Mouse (Mus musculus): ENCODE results near the gene Zscan18. TPM values are rescaled to one million over a fixed set of nuclear protein-coding genes. Genes with fewer than 3 reads are reported as not detected.
A peak's percentile ranks its signal among the peaks of the same experiment; 100 is the strongest.

Zscan18 gene
- polyA plus RNA-seq (2015; fragmentation: Nextera tagmentation; extraction: Ambion mirVana): 4.4 and 5.9 TPM in 2 replicates

- H3K4me3 ChIP-seq (ENCODE audit: low read length): peak within 1 kb of the TSS; percentile 70
- 0 out of 2 replicates have a peak, but pooled peaks cover 3% of the 10 kb centered on the region for H3K9me3 ChIP-seq (replicated peaks; ENCODE audit: control insufficient read depth, low read length)
- peaks cover 22% of the 10 kb centered on the region for H3K36me3 ChIP-seq (ENCODE audit: control insufficient read depth, insufficient read depth)
- ATAC-seq (replicated peaks; ENCODE audit: extremely low read depth, insufficient read depth, low FRiP score): peak; percentile 92
- 5% methylated on average over 31 of the region's 31 CpGs for WGBS
- H3K27ac ChIP-seq (ENCODE audit: low read length): peak within 1 kb of the TSS; percentile 61
- peak within 1 kb of the TSS; percentile 98 for H3K4me2 ChIP-seq (ENCODE audit: low read depth, low read length)
- no peaks in the 10 kb centered on the region for H3K27me3 ChIP-seq (ENCODE audit: control insufficient read depth, insufficient read depth, low read length)
- peak within 1 kb of the TSS; percentile 83 for H3K9ac ChIP-seq (ENCODE audit: low read length)
- H3K4me1 ChIP-seq (ENCODE audit: control insufficient read depth, insufficient read depth, low read length): peaks cover 10% of the 10 kb centered on the region; the same call in 1 of the 2 replicates
These were observed at the start of gene Zscan18 for GRCm38 (mm10) chr7:12802866-12803726. Gene Zscan18, minus strand, starts transcription at chr7:12803635.

- Histone ChIP-seq H3K4me1 (ENCODE audit: control insufficient read depth, insufficient read depth, low read length) (peaks cover 3% of the 10 kb centered on the region; the same call in 1 of the 2 replicates), H3K9ac (ENCODE audit: low read length) (no peak overlapping the region), H3K27ac (ENCODE audit: low read length) (no peak overlapping the region), H3K9me3 (replicated peaks; ENCODE audit: control insufficient read depth, low read length) (peaks cover 41% of the 10 kb centered on the region), H3K27me3 (ENCODE audit: control insufficient read depth, insufficient read depth, low read length) (no peaks in the 10 kb centered on the region), H3K4me3 (ENCODE audit: low read length) (peak overlapping the region; percentile 87), H3K36me3 (ENCODE audit: control insufficient read depth, insufficient read depth) (peaks cover 44% of the 10 kb centered on the region), H3K4me2 (ENCODE audit: low read depth, low read length) (peak overlapping the region; percentile 59)
- WGBS: 86% methylated on average over 4 of the region's 4 CpGs
- ATAC-seq (replicated peaks; ENCODE audit: extremely low read depth, insufficient read depth, low FRiP score): no peak
These were observed 32.3 kb upstream of the Zscan18 start for GRCm38 (mm10) chr7:12835779-12836178.

GRCm38 (mm10) chr7:12835193-12835671, 31.8 kb upstream of the Zscan18 start:
- Histone ChIP-seq H3K36me3 (ENCODE audit: control insufficient read depth, insufficient read depth) (peaks cover 38% of the 10 kb centered on the region), H3K9ac (ENCODE audit: low read length) (peak overlapping the region; percentile 84), H3K4me3 (ENCODE audit: low read length) (peak overlapping the region; percentile 87), H3K9me3 (replicated peaks; ENCODE audit: control insufficient read depth, low read length) (peaks cover 38% of the 10 kb centered on the region), H3K4me1 (ENCODE audit: control insufficient read depth, insufficient read depth, low read length) (peaks cover 3% of the 10 kb centered on the region; the same call in 1 of the 2 replicates), H3K27ac (ENCODE audit: low read length) (peak overlapping the region; percentile 84), H3K4me2 (ENCODE audit: low read depth, low read length) (peak overlapping the region; percentile 59), H3K27me3 (ENCODE audit: control insufficient read depth, insufficient read depth, low read length) (no peaks in the 10 kb centered on the region)
- peak; percentile 37 for ATAC-seq (replicated peaks; ENCODE audit: extremely low read depth, insufficient read depth, low FRiP score)
- WGBS: 35% methylated on average over 13 of the region's 13 CpGs

- Histone ChIP-seq H3K27me3 (ENCODE audit: control insufficient read depth, insufficient read depth, low read length) (no peaks in the 10 kb centered on the region), H3K4me1 (ENCODE audit: control insufficient read depth, insufficient read depth, low read length) (peaks cover 3% of the 10 kb centered on the region; the same call in 1 of the 2 replicates), H3K27ac (ENCODE audit: low read length) (peak within 1 kb of the TSS; percentile 84), H3K9me3 (replicated peaks; ENCODE audit: control insufficient read depth, low read length) (peaks cover 32% of the 10 kb centered on the region), H3K4me3 (ENCODE audit: low read length) (peak within 1 kb of the TSS; percentile 87), H3K4me2 (ENCODE audit: low read depth, low read length) (peak within 1 kb of the TSS; percentile 59), H3K9ac (ENCODE audit: low read length) (peak within 1 kb of the TSS; percentile 84), H3K36me3 (ENCODE audit: control insufficient read depth, insufficient read depth) (peaks cover 32% of the 10 kb centered on the region)
- 3% methylated on average over 47 of the region's 47 CpGs for WGBS
- ATAC-seq (replicated peaks; ENCODE audit: extremely low read depth, insufficient read depth, low FRiP score): peak; percentile 98
These were observed 31.0 kb upstream of the Zscan18 start, which contains the start of gene Zfp110 for GRCm38 (mm10) chr7:12834162-12835120. Gene Zfp110, plus strand, starts transcription at chr7:12834761.

- peak within 1 kb of the TSS; percentile 84 for H3K4me2 ChIP-seq (ENCODE audit: low read depth, low read length)
- ATAC-seq (replicated peaks; ENCODE audit: extremely low read depth, insufficient read depth, low FRiP score): peak; percentile 96
These were observed 15.3 kb upstream of the Zscan18 start, which contains the start of gene Zfp329 for GRCm38 (mm10) chr7:12818521-12819295. Gene Zfp329, minus strand, starts transcription at chr7:12818858.

GRCm38 (mm10) chr7:12815566-12815965, 12.1 kb upstream of the Zscan18 start:
- Histone ChIP-seq H3K4me2 (ENCODE audit: low read depth, low read length) (no peak overlapping the region), H3K4me3 (ENCODE audit: low read length) (no peak overlapping the region), H3K9ac (ENCODE audit: low read length) (no peak overlapping the region), H3K36me3 (ENCODE audit: control insufficient read depth, insufficient read depth) (peaks cover 39% of the 10 kb centered on the region), H3K27me3 (ENCODE audit: control insufficient read depth, insufficient read depth, low read length) (no peaks in the 10 kb centered on the region), H3K4me1 (ENCODE audit: control insufficient read depth, insufficient read depth, low read length) (peaks cover 5% of the 10 kb centered on the region), H3K27ac (ENCODE audit: low read length) (no peak overlapping the region), H3K9me3 (replicated peaks; ENCODE audit: control insufficient read depth, low read length) (peaks cover 25% of the 10 kb centered on the region)
- no peak for ATAC-seq (replicated peaks; ENCODE audit: extremely low read depth, insufficient read depth, low FRiP score)
- WGBS: 97% methylated on average over 8 of the region's 8 CpGs

More at GRCm38 (mm10) chr7:12818521-12819295, 15.3 kb upstream of the Zscan18 start, which contains the start of gene Zfp329:
- Histone ChIP-seq H3K4me3 (ENCODE audit: low read length) (peak within 1 kb of the TSS; percentile 91), H3K9ac (ENCODE audit: low read length) (peak within 1 kb of the TSS; percentile 91), H3K27ac (ENCODE audit: low read length) (no peak within 1 kb of the TSS), H3K36me3 (ENCODE audit: control insufficient read depth, insufficient read depth) (peaks cover 12% of the 10 kb centered on the region), H3K9me3 (replicated peaks; ENCODE audit: control insufficient read depth, low read length) (peaks cover 13% of the 10 kb centered on the region), H3K27me3 (ENCODE audit: control insufficient read depth, insufficient read depth, low read length) (no peaks in the 10 kb centered on the region), H3K4me1 (ENCODE audit: control insufficient read depth, insufficient read depth, low read length) (peaks cover 5% of the 10 kb centered on the region)
- under 1% methylated on average over 40 of the region's 40 CpGs for WGBS

- no peak for ATAC-seq (replicated peaks; ENCODE audit: extremely low read depth, insufficient read depth, low FRiP score)
- Histone ChIP-seq H3K27ac (ENCODE audit: low read length) (peak overlapping the region; percentile 61), H3K4me2 (ENCODE audit: low read depth, low read length) (peak overlapping the region; percentile 98), H3K4me1 (ENCODE audit: control insufficient read depth, insufficient read depth, low read length) (peaks cover 10% of the 10 kb centered on the region; the same call in 1 of the 2 replicates), H3K4me3 (ENCODE audit: low read length) (peak overlapping the region; percentile 70), H3K9me3 (replicated peaks; ENCODE audit: control insufficient read depth, low read length) (peaks cover 3% of the 10 kb centered on the region; the same call in 1 of the 2 replicates), H3K36me3 (ENCODE audit: control insufficient read depth, insufficient read depth) (peaks cover 25% of the 10 kb centered on the region), H3K27me3 (ENCODE audit: control insufficient read depth, insufficient read depth, low read length) (no peaks in the 10 kb centered on the region), H3K9ac (ENCODE audit: low read length) (peak overlapping the region; percentile 83)
- 1% methylated on average over 16 of the region's 16 CpGs for WGBS
These were observed 264 bp upstream of the Zscan18 start for GRCm38 (mm10) chr7:12803727-12804071.

- Histone ChIP-seq H3K4me1 (ENCODE audit: control insufficient read depth, insufficient read depth, low read length) (peaks cover 10% of the 10 kb centered on the region; the same call in 1 of the 2 replicates), H3K27ac (ENCODE audit: low read length) (peak overlapping the region; percentile 78), H3K9ac (ENCODE audit: low read length) (no peak overlapping the region; the same call in 1 of the 2 replicates), H3K4me2 (ENCODE audit: low read depth, low read length) (peak overlapping the region; percentile 38), H3K4me3 (ENCODE audit: low read length) (no peak overlapping the region), H3K36me3 (ENCODE audit: control insufficient read depth, insufficient read depth) (peaks cover 18% of the 10 kb centered on the region), H3K27me3 (ENCODE audit: control insufficient read depth, insufficient read depth, low read length) (no peaks in the 10 kb centered on the region), H3K9me3 (replicated peaks; ENCODE audit: control insufficient read depth, low read length) (peaks cover 11% of the 10 kb centered on the region)
- no peak for ATAC-seq (replicated peaks; ENCODE audit: extremely low read depth, insufficient read depth, low FRiP score)
- 46% methylated on average over 1 of the region's 1 CpGs for WGBS
These were observed 3.9 kb downstream of the Zscan18 start for GRCm38 (mm10) chr7:12799554-12799953.
